Mouse (Mus musculus): ENCODE data around the gene Aga. TPM values are rescaled to one million over a fixed set of nuclear protein-coding genes. Genes with fewer than 3 reads are reported as not detected.
"Not testable (repeated sequence)": the region's sequence is repeated elsewhere in the genome, so short reads cannot be mapped to it uniquely, and the experiment has no call there.

Gene Aga
- 43.0 and 50.9 TPM in 2 replicates for polyA plus RNA-seq (2012; ENCODE audit: insufficient read depth, insufficient read length, missing spikeins)

DNA sequence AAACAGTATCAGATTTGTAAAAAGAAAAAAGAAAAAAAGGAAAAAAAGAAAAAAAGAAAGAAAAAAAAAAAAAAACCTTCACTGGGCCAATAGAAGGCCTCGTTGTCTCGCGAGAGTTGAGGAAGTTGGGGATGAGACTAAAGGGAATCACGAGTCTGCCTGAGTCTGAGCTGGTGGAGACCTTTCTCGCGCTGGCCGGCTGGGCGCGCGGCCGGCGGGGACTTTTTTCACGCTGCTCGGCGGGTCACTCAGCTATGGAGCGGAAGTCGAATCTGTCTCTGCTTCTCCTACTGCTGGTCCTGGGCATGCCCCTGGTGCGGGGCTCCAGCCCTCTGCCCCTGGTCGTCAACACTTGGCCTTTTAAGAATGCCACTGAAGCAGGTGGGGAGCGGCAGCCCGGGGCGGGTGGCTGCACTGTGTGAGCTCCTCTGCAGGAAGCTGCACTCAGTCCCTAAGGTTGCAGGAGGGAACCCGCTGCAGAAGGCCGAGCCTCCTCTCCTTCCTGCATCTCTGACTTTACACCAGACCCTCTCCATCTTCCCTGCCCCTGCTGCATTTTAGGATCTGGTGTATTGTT is at the start of gene Aga:
Gene Aga, plus strand, starts transcription at position 177 of the 577 bp plus-strand sequence.
- H3K27ac ChIP-seq (replicated peaks; ENCODE audit: low read depth, low read length) = peak within 1 kb of the TSS; percentile 42
- peak within 1 kb of the TSS; percentile 83 for H3K4me3 ChIP-seq (ENCODE audit: insufficient read depth, low read depth, low read length)
- H3K4me1 ChIP-seq (ENCODE audit: control insufficient read depth, insufficient read depth, insufficient read length, low read length) = no peaks in the 10 kb centered on the region

- Histone ChIP-seq H3K4me3 (ENCODE audit: insufficient read depth, low read depth, low read length) (no peak overlapping the region), H3K4me1 (ENCODE audit: control insufficient read depth, insufficient read depth, insufficient read length, low read length) (no peaks in the 10 kb centered on the region), H3K27ac (replicated peaks; ENCODE audit: low read depth, low read length) (no peak overlapping the region)
Measured at GRCm38 (mm10) chr8:53489063-53489462, 22.5 kb upstream of the Aga start.

- Histone ChIP-seq H3K27ac (replicated peaks; ENCODE audit: low read depth, low read length) (no peak overlapping the region), H3K4me3 (ENCODE audit: insufficient read depth, low read depth, low read length) (no peak overlapping the region), H3K4me1 (ENCODE audit: control insufficient read depth, insufficient read depth, insufficient read length, low read length) (no peaks in the 10 kb centered on the region)
Measured at GRCm38 (mm10) chr8:53496216-53496615, 15.3 kb upstream of the Aga start.

DNA sequence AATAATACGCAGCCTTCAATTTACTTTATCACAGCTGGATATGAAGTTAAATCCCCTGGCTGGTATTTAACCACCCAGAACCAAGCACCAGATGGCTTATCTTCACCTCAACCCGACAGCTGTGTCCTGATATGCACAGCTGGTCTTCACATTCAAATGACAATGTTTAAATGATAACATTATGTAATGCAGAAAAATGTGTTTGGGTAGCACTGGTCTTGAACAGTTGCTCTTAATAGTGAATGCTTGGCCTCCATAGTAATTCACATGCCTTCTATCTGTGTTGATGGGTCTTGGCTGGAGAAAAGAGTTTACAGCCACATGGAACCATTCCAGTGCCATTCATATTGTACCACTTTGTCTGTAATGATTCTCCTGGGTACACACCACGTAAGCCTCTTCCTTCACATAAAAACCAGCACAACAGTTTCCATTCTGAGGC is 14.6 kb upstream of the Aga start:
- H3K27ac ChIP-seq (replicated peaks; ENCODE audit: low read depth, low read length) = no peak overlapping the region
- H3K4me1 ChIP-seq (ENCODE audit: control insufficient read depth, insufficient read depth, insufficient read length, low read length) = no peaks in the 10 kb centered on the region
- no peak overlapping the region for H3K4me3 ChIP-seq (ENCODE audit: insufficient read depth, low read depth, low read length)

- H3K27ac ChIP-seq (replicated peaks; ENCODE audit: low read depth, low read length); H3K4me1 ChIP-seq (ENCODE audit: control insufficient read depth, insufficient read depth, insufficient read length, low read length); H3K4me3 ChIP-seq (ENCODE audit: insufficient read depth, low read depth, low read length): not testable (repeated sequence)
Measured at GRCm38 (mm10) chr8:53538049-53538448, 26.5 kb downstream of the Aga start.

DNA sequence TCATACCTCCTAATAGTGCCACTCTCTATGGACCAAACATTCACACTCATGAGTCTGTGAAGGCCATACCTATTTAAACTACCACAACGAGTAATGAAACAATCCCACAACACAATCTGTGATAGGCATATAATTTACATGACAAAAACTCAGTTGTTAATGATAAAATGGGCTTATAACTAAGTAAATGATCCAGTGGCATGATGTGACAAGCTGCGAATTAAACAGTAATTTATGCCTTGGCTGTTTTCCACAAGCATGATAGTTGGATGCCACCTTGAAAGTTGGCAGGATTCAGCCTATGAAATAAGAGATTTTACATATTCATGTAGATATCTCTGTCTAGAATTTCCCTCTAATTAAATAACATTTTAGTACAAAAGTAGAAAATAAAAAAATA is 28.1 kb downstream of the Aga start:
- Histone ChIP-seq H3K27ac (replicated peaks; ENCODE audit: low read depth, low read length) (no peak overlapping the region), H3K4me3 (ENCODE audit: insufficient read depth, low read depth, low read length) (no peak overlapping the region), H3K4me1 (ENCODE audit: control insufficient read depth, insufficient read depth, insufficient read length, low read length) (no peaks in the 10 kb centered on the region)

DNA sequence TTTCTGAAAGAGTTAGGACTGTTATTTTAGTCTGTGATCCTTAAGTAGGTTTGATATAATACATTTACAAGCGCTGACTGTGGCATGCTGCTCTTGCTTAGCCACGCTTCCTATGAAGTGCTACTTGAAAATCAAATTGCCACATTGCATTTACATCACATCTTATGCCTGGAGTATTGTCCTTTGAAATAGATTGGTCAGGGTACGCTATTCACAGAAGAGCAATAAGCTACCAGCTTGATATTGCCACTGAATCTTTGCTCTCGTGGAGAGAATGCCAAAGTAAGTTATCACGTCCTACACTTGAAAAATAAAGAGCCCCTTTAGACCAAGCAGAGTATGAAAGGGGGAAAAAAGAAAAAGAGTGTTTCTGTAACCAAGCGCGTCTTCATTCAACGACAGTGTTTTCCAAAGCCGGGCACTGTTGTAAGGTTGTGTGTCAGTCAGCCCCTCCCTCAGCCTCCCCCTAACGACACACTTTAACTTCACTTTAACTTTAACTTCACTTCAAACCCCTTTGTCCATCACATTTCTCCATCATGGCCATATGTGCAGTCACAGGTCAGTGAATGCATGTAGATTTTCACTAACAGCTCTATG is 51.0 kb downstream of the Aga start:
- no peaks in the 10 kb centered on the region for H3K4me1 ChIP-seq (ENCODE audit: control insufficient read depth, insufficient read depth, insufficient read length, low read length)
- no peak overlapping the region for H3K4me3 ChIP-seq (ENCODE audit: insufficient read depth, low read depth, low read length)
- H3K27ac ChIP-seq (replicated peaks; ENCODE audit: low read depth, low read length) = no peak overlapping the region

- Histone ChIP-seq H3K4me3 (ENCODE audit: insufficient read depth, low read depth, low read length) (no peak overlapping the region), H3K4me1 (ENCODE audit: control insufficient read depth, insufficient read depth, insufficient read length, low read length) (no peaks in the 10 kb centered on the region), H3K27ac (replicated peaks; ENCODE audit: low read depth, low read length) (no peak overlapping the region)
Measured at GRCm38 (mm10) chr8:53566223-53566622, 54.7 kb downstream of the Aga start.

Other genes with a start within 250 kb of the Aga start
- not detected in 2 replicates for gene Neil3, start 127.3 kb downstream of the Aga start, polyA plus RNA-seq (2012; ENCODE audit: insufficient read depth, insufficient read length, missing spikeins)